Mouse (Mus musculus) heart, adult 2 months (tissue): Measurements from ENCODE around the gene Mea1. TPM values are rescaled to one million over a fixed set of nuclear protein-coding genes. Genes with fewer than 3 reads are reported as not detected.
A peak's percentile ranks its signal among the peaks of the same experiment; 100 is the strongest.

Experiments used
- DNase-seq, 2 experiments: peaks; one replicate each; pipeline ENCODE4 v3.0.0; 2021
- H3K27ac ChIP-seq: fragments of 200-600 bp; 2 replicates; pipeline ENCODE4 v1.8.1; 2022
- H3K27me3 ChIP-seq: fragments of 200-500 bp; 2 replicates; pipeline ENCODE4 v1.6.1; 2012; ENCODE audit warnings: mild to moderate bottlenecking, low read length, inconsistent platforms, mixed read lengths; ENCODE audit not compliant: control insufficient read depth, insufficient read depth
- H3K36me3 ChIP-seq: fragments of 200-500 bp; 2 replicates; pipeline ENCODE4 v1.6.1; 2012; ENCODE audit warnings: low read length, inconsistent platforms; ENCODE audit not compliant: control insufficient read depth, insufficient read depth
- H3K4me1 ChIP-seq: fragments of 200-500 bp; 2 replicates; pipeline ENCODE4 v1.6.1; 2011; ENCODE audit warnings: low read length; ENCODE audit not compliant: control insufficient read depth, insufficient read depth
- H3K4me3 ChIP-seq: fragments of 200-600 bp; 2 replicates; pipeline ENCODE4 v1.8.1; 2022
- H3K79me2 ChIP-seq: fragments of 200-500 bp; replicated peaks from 2 replicates; pipeline ENCODE4 v1.6.1; 2012; ENCODE audit warnings: mild to moderate bottlenecking, inconsistent platforms, low read length, moderate library complexity, mixed read lengths; ENCODE audit not compliant: control insufficient read depth, insufficient read depth
- H3K9ac ChIP-seq: fragments of 200-500 bp; 2 replicates; pipeline ENCODE4 v1.6.1; 2012; ENCODE audit warnings: low read depth, mild to moderate bottlenecking, control low read depth, inconsistent platforms, low read length, mixed read lengths
- CTCF ChIP-seq: fragments of 200-600 bp; IDR thresholded peaks from 2 replicates; pipeline ENCODE4 v1.8.1; 2022; ENCODE audit warnings: antibody characterized with exemption, mild to moderate bottlenecking, moderate library complexity
- EP300 ChIP-seq: fragments of 200-500 bp; IDR thresholded peaks from 2 replicates; pipeline ENCODE4 v1.6.1; 2011; ENCODE audit warnings: low read depth, low read length, control low read depth; ENCODE audit not compliant: insufficient read depth
- POLR2A ChIP-seq: fragments of 200-500 bp; IDR thresholded peaks from 2 replicates; pipeline ENCODE4 v1.6.1; 2011; ENCODE audit warnings: mild to moderate bottlenecking, low read depth, low read length, control low read depth; ENCODE audit not compliant: insufficient read depth
- WGBS: fragments of 180-500 bp; shearing (Covaris S2); methylation state at CpG from one replicate; pipeline ENCODE4 v1.1.7; 2018; 5-methylcytosine and 5-hydroxymethylcytosine counted together
- intact Hi-C: fragments of 180-260 bp; cut with DNase I; formaldehyde crosslinking; loops from one replicate; pipeline ENCODE4 v1.15.1; 2025
- long read RNA-seq: library from polyadenylated mRNA; stranded (forward); transcript quantifications from one replicate; pipeline ENCODE4 v2.0.0, GENCODE M21; 2021
- polyA plus RNA-seq: library from polyadenylated mRNA; depleted of rRNA; stranded (reverse); fragments of >200 nt; gene quantifications from 2 replicates; pipeline ENCODE4 v1.2.3, GENCODE M21; 2012; rRNA removed
- total RNA-seq, 2 experiments: library from RNA; stranded (reverse); gene quantifications; 2 replicates each; pipeline ENCODE4 v1.2.3; 2021

Mea1 gene
- total RNA-seq: 10 to 100 TPM; 45.4 to 50.3 TPM
- 35.3 and 37.8 TPM in 2 replicates for polyA plus RNA-seq
- long read RNA-seq, transcript Mea1-206 (4 exons, 945 nt): major isoform, 28 of 38 reads
- long read RNA-seq, partial matches to known transcripts: 2 of 38 reads
- long read RNA-seq, other reads (novel, unspliced or antisense): 1 of 38 reads

DNA sequence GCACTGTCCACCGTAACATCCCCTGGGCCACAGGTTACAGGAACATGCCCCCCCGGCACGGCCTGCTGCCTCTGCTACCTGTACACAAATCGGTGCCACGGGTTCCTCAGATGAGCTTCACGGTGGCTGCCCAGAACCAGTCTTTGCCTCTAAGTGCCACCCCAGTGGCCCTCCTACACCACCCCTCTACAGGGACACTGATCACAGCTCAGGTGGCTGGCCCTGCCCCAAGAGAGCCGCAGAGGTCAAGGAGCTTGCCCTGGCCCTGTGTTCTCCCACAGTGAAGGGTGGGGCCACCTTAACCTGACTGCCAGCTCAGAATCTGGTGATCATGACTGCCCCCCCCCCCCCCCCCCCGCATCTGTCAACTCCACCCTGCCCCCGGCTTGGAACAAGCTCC is at the start of gene Mea1:
Gene Mea1, plus strand, starts transcription at position 378 of the 400 bp plus-strand sequence.
- WGBS: 63% methylated on average over 9 of the region's 9 CpGs
- Histone ChIP-seq H3K4me1 (peaks cover 10% of the 10 kb centered on the region), H3K79me2 (no peaks in the 10 kb centered on the region), H3K27ac (peak within 1 kb of the TSS; percentile 95), H3K27me3 (no peaks in the 10 kb centered on the region), H3K9ac (peak within 1 kb of the TSS; percentile 52), H3K36me3 (no peaks in the 10 kb centered on the region), H3K4me3 (peak within 1 kb of the TSS; percentile 95)
- DNase-seq: peak; percentile 41 to 48
- intact Hi-C loops: loop anchor here (2.0 kb wide), 1 partner anchor 16 kb away; no protein-coding TSS in a partner anchor
- TF ChIP-seq POLR2A (no peak), CTCF (no peak), EP300 (no peak)

- peak overlapping the region; percentile 81; the same call in 1 of the 2 replicates for H3K9ac ChIP-seq
- peak overlapping the region; percentile 72 for H3K4me3 ChIP-seq
- H3K79me2 ChIP-seq: no peaks in the 10 kb centered on the region
- peak; percentile 52 to 63 for DNase-seq
- 36% methylated on average over 12 of the region's 12 CpGs for WGBS
- H3K27me3 ChIP-seq: no peaks in the 10 kb centered on the region
- no peak overlapping the region for H3K27ac ChIP-seq
- peaks cover 2% of the 10 kb centered on the region for H3K4me1 ChIP-seq
- TF ChIP-seq CTCF: no peak
- TF ChIP-seq EP300: no peak
- no peak for TF ChIP-seq POLR2A
- no peaks in the 10 kb centered on the region for H3K36me3 ChIP-seq
- intact Hi-C loops: no loop called here
Measured at GRCm38 (mm10) chr17:46629685-46630441, 48.7 kb upstream of the Mea1 start.

GRCm38 (mm10) chr17:46636831-46637523 is 41.6 kb upstream of the Mea1 start:
- 26% methylated on average over 15 of the region's 15 CpGs for WGBS
- peaks cover 2% of the 10 kb centered on the region for H3K4me1 ChIP-seq
- no peaks in the 10 kb centered on the region for H3K79me2 ChIP-seq
- no peak overlapping the region for H3K4me3 ChIP-seq
- H3K9ac ChIP-seq: no peak overlapping the region
- H3K36me3 ChIP-seq: no peaks in the 10 kb centered on the region
- intact Hi-C loops: loop anchor here (2.0 to 5.0 kb wide), 2 partner anchors 35 to 112 kb away; no protein-coding TSS in a partner anchor
- DNase-seq: peak; percentile 54 to 63
- no peaks in the 10 kb centered on the region for H3K27me3 ChIP-seq
- H3K27ac ChIP-seq: no peak overlapping the region
- TF ChIP-seq CTCF: peak; percentile 78
- no peak for TF ChIP-seq POLR2A

DNA sequence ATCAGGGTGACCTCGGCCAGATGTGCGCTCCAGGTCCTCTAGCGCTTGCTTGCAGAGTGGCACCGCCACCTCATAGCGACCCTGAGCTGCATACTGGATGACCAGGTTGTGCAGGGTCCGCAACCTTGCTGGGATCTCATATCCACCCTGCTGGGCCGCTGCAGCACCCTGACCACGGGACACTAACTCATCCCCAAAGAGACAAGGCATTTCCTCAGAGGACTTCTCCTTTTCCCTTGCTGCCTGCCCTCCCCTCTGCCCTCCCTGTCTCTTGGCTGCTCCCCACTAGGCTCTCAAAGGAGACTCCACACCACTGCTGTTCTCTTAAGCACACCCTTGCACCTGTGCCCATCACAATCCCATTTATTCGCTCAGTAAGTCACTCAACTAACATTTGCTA is 38.7 kb upstream of the Mea1 start:
- 79% methylated on average over 9 of the region's 9 CpGs for WGBS
- Histone ChIP-seq H3K79me2 (no peaks in the 10 kb centered on the region), H3K4me1 (peaks cover 5% of the 10 kb centered on the region), H3K4me3 (no peak overlapping the region), H3K27me3 (no peaks in the 10 kb centered on the region), H3K9ac (no peak overlapping the region), H3K36me3 (no peaks in the 10 kb centered on the region), H3K27ac (no peak overlapping the region)
- no peak for DNase-seq
- intact Hi-C loops: loop anchor here (5.0 kb wide), 2 partner anchors 38 to 83 kb away; partner anchors contain the start of gene Srf
- TF ChIP-seq CTCF (no peak), EP300 (no peak), POLR2A (no peak)

GRCm38 (mm10) chr17:46642060-46642459 is 36.5 kb upstream of the Mea1 start:
- no peaks in the 10 kb centered on the region for H3K79me2 ChIP-seq
- no peak overlapping the region for H3K4me3 ChIP-seq
- no peaks in the 10 kb centered on the region for H3K27me3 ChIP-seq
- WGBS: 93% methylated on average over 17 of the region's 17 CpGs
- TF ChIP-seq POLR2A: no peak
- TF ChIP-seq CTCF: no peak
- TF ChIP-seq EP300: no peak
- H3K4me1 ChIP-seq: peaks cover 5% of the 10 kb centered on the region
- H3K36me3 ChIP-seq: no peaks in the 10 kb centered on the region
- intact Hi-C loops: loop anchor here (5.0 kb wide), 1 partner anchor 85 kb away; the partner anchor contains the start of gene Srf
- DNase-seq: no peak
- no peak overlapping the region for H3K27ac ChIP-seq
- H3K9ac ChIP-seq: no peak overlapping the region
